Mouse (Mus musculus) embryo, embryonic 11.5 days (tissue): ENCODE data around the gene Tbc1d8.

Experiments
- DNase-seq: peaks from one replicate; pipeline ENCODE4 v3.0.0-alpha.2; 2012; ENCODE audit warnings: low read depth, low spot score

Gene Tbc1d8

GRCm38 (mm10) chr1:39479254-39479653, 699 bp upstream of the Tbc1d8 start:
- DNase-seq = no peak

GRCm38 (mm10) chr1:39478896-39479200, 293 bp upstream of the Tbc1d8 start:
- DNase-seq = no peak

GRCm38 (mm10) chr1:39477064-39477463, 1.5 kb downstream of the Tbc1d8 start:
- no peak for DNase-seq

GRCm38 (mm10) chr1:39476341-39476740, 2.2 kb downstream of the Tbc1d8 start:
- DNase-seq = no peak

GRCm38 (mm10) chr1:39474516-39474915, 4.0 kb downstream of the Tbc1d8 start:
- DNase-seq = no peak

- no peak for DNase-seq
These were observed 7.2 kb downstream of the Tbc1d8 start for GRCm38 (mm10) chr1:39471298-39471902.

- no peak for DNase-seq
These were observed 9.6 kb downstream of the Tbc1d8 start for GRCm38 (mm10) chr1:39468982-39469381.

GRCm38 (mm10) chr1:39466526-39466925, 12.0 kb downstream of the Tbc1d8 start:
- no peak for DNase-seq

- no peak for DNase-seq
These were observed 13.8 kb downstream of the Tbc1d8 start for GRCm38 (mm10) chr1:39464760-39465159.

- DNase-seq = no peak
These were observed 15.6 kb downstream of the Tbc1d8 start for GRCm38 (mm10) chr1:39462937-39463444.

GRCm38 (mm10) chr1:39462036-39462435, 16.5 kb downstream of the Tbc1d8 start:
- DNase-seq = no peak

GRCm38 (mm10) chr1:39460495-39460894, 18.1 kb downstream of the Tbc1d8 start:
- DNase-seq = no peak

GRCm38 (mm10) chr1:39457887-39458874, 20.4 kb downstream of the Tbc1d8 start:
- no peak for DNase-seq

- no peak for DNase-seq
These were observed 22.1 kb downstream of the Tbc1d8 start for GRCm38 (mm10) chr1:39456421-39456853.

GRCm38 (mm10) chr1:39455350-39456023, 23.1 kb downstream of the Tbc1d8 start:
- DNase-seq = no peak

- no peak for DNase-seq
These were observed 23.8 kb downstream of the Tbc1d8 start for GRCm38 (mm10) chr1:39454783-39455175.

- no peak for DNase-seq
These were observed 24.3 kb downstream of the Tbc1d8 start for GRCm38 (mm10) chr1:39454108-39454782.

- no peak for DNase-seq
These were observed 26.4 kb downstream of the Tbc1d8 start for GRCm38 (mm10) chr1:39452203-39452602.

GRCm38 (mm10) chr1:39450069-39450728, 28.4 kb downstream of the Tbc1d8 start:
- peak; percentile 13 for DNase-seq

- no peak for DNase-seq
These were observed 29.2 kb downstream of the Tbc1d8 start for GRCm38 (mm10) chr1:39449251-39449790.

GRCm38 (mm10) chr1:39448819-39449218, 29.7 kb downstream of the Tbc1d8 start:
- no peak for DNase-seq
